Mouse (Mus musculus): ENCODE measurements around the gene 2310002L09Rik.
"Not testable (repeated sequence)": the region's sequence is repeated elsewhere in the genome, so short reads cannot be mapped to it uniquely, and the experiment has no call there.

GRCm38 (mm10) chr4:73891012-73891411, 59.6 kb downstream of the 2310002L09Rik start, which contains the start of gene Gm11757:
- TF ChIP-seq CTCF (IDR thresholded peaks at IDR 0.05; ENCODE audit: low read depth, low read length); POLR2A (IDR thresholded peaks at IDR 0.05; ENCODE audit: extremely low read depth, insufficient read depth, low read length): not testable (repeated sequence)
